Mouse (Mus musculus) adrenal gland, adult 18-20 months (tissue): ENCODE measurements at regions not wholly inside any gene's neighbourhood (a gene's known extent, or its start where the extent isn't known, plus 50 kb on each side); places are given as distances from the start of the nearest gene placed in this dataset.

Experiments used
- DNase-seq, 2 experiments: peaks; one replicate each; pipeline ENCODE4 v3.0.0; 2021 to 2022; ENCODE audit warnings: low spot score in 2 of 2

DNA sequence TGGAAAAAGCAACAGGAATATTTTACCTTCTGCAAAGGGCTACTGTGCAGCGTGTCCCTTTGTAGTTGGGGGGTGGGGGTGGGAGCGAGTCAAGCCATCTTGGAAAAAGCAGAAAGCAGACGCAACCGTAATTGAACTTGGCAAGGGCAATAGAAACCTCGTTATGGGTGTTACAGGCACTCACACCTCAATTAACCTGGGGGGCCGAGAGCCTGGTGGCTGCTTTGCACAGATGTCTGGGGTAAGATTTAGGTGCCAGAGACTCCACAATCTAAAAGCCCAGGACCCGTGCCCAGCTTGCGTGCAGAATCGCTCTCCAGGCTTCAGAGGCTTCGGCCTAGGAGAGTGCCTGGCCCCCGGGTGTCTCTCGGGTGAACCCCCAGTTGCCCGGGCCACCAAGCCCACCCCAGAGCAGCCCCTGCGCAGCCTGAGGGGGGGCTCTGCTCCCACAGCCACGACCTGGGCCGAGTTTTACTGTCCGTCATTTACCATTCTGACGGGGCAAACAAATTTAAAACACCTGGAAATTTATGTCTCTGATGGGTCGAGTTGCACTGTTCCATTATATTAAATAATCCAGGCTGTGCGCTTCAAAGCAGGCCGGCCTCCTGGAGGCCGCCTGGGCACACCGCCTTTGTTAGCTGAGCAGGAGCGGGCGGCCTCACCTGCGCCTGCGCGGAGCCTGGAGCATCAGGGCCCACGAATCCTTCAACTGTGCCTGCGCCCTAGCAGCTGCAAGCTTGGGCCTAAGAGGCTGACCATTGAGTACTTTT lies 212.4 kb downstream of the Srbd1 start:
- no peak for DNase-seq

GRCm38 (mm10) chr17:85931955-85932354 lies 213.0 kb downstream of the Srbd1 start:
- DNase-seq = no peak

DNA sequence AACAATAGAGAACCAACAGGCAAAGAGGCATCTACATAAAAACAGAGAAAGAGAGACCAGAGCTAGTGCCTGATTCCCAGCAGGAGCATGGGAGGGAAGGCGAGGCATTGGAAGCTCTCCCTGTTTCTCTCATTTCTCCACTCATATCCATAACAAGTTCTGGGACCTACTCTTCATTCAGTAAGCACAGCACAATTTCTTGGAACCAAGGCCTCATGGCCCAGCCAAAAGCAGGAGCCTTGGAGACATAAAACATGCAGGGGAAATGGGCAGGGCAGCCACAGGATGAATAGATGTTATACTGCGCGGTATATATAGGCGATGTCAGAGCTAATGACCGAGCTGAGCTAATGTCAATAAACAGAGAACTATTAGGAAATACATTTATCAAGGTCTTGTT lies 214.2 kb downstream of the Srbd1 start:
- no peak for DNase-seq

DNA sequence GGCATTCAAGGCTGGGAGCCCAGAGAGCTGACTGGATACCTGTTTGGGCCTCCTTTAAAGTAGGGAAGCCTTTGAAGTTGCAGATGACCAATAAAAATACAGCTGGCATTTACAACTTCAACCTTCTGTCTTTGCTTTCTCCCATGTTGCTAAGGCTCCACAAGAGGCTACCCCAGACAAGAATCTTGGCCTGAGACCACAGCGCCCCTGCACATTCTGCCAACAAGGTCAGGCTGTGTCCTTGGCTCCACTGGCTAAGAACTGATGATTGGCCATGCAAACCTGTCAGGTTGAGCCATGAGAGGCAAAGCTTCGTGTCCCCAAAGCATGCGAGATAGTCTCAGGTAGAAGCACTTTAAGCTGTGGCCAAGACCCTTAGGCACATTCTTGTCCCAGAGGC lies 214.6 kb downstream of the Srbd1 start:
- DNase-seq = no peak

- DNase-seq = no peak
Observed at GRCm38 (mm10) chr17:85929699-85930286, 215.2 kb downstream of the Srbd1 start.

DNA sequence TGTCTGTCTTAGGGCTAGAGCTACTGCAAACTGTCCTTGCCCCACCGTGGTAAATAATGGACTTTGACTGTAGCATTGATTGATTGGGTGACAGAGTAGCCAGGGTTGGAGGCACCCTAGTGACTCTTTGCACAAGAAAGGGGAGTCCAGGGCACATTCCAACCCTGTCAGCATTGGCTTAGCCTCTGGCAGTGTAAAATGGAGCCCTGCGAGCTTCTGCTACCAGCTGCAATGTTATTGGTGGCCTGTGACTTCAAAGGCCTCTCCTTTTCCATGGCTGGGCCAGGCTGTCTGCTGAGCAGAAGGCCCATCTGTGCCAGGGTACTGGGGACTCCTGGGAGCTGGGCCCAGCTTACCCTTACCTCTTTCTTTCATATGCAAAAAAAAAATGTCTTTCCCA lies 216.4 kb downstream of the Srbd1 start:
- no peak for DNase-seq

- DNase-seq = no peak
Observed at GRCm38 (mm10) chr17:85927261-85927660, 217.7 kb downstream of the Srbd1 start.

DNA sequence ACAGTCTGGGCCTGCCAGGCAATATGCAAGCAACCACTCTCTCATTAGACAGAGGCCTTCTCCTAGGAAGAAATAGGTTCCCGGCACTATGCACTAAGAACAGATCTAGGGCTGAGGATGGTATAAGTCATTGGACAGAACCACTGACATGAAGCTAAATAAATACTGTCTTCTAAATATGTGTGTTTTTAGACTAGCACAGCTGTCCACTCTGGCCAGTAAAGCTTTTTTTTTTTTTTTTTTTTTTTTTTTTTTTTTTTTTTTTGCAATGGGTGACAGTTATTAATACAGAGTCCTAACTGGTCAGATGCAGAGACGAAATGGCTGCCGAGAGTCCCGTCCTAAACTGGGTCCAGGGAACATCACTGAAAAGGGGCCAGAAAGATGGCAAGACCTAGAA lies 218.9 kb downstream of the Srbd1 start:
- DNase-seq = no peak

DNA sequence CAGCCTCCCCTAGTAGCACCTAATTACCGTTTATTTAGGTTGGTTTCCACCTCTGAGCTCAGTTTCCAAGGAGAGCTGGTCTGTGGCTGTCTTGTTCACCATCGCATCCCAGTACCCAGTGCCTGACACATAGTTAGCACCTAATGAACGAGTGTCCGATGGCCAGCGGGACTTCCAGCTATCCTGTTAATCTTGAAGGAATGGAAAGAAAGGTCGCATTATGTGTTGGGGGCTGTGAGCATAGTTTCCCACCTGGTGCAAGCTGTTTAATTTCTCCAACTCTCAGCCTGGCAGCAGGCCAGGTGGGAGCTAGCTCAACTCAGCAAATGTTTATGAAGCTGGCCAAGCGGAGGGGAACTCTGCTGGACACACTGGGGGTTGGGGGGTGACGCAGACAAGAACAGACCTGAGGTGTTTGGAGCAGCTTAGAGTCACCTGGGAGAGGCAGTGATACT lies 223.7 kb downstream of the Srbd1 start:
- DNase-seq = no peak

DNA sequence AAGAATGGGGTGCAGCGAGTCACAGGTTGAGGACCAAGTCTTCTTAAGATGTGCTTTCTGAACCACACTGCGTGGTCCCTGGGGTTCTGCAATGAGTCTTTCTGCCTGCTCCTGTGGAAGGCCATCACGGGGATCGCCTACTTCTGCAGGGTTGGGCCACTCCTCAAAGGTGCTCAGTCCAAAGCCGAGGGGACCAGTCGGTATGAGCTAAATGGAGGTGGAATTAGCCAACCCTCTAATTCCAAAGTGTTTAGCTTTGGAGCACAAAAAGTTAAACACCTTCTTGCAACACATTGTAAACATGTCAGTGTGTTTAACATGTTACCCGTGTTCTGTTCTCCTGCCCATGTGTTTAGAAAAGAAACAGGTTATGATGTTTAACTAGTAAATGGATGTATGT lies 225.1 kb downstream of the Srbd1 start:
- DNase-seq = no peak

DNA sequence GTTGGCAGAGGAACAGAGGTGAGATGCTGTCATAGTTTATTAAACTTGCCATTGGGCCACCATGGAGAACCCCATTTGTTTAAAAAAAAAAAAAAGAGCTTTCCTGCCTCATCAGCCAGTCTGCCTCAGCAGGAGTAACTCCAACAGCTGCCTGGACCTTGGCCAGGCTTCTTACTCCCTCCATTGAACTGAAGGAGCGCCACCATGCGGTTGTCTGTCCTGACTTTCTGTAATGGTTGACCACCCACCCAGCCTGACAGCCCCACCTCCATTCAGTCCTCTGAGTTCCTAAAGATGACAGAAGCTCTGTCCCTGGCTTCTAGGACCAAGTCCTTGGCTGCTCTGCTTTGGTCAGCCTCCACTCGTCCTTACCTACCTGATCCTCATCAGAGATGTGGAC lies 227.8 kb upstream of the Six2 start:
- DNase-seq = no peak

DNA sequence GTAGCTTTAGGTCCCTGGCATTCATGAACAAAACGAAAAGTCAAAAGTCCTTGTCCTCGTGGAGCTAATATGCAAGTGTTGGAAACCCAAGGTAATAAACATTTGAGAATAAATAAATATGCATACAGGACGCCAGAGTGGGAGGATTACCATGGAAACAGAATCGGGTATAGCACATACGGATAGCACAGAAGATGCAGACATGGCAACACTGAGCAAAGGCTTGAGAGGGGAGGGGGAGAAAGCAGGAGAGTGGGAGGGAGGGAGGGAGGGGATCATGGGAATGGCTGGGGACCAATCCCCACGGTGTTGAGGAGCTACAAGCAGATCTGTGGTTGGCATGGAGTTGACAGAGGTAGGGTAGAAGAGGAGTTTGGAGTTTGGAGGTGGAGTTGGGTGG lies 226.0 kb upstream of the Six2 start:
- DNase-seq = no peak

DNA sequence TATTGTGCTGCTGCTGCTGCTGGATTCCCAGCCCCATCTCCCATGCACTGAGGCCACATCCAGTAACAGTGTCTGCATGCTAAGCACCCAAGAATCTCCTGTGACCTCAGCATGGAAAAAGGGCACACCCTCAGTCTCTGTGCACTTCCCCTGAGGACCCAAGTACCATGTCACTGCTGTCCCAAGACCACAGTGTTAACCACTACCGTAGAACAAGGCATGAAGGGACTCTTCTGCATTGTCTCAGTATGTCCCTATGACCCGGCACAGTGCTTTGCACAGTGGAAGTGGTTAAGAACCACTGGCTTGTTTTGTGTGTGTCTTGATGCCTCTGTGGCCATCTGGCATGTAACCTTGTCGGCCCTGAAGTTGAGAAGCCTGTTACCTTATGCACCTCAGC lies 220.6 kb upstream of the Six2 start:
- DNase-seq = no peak

DNA sequence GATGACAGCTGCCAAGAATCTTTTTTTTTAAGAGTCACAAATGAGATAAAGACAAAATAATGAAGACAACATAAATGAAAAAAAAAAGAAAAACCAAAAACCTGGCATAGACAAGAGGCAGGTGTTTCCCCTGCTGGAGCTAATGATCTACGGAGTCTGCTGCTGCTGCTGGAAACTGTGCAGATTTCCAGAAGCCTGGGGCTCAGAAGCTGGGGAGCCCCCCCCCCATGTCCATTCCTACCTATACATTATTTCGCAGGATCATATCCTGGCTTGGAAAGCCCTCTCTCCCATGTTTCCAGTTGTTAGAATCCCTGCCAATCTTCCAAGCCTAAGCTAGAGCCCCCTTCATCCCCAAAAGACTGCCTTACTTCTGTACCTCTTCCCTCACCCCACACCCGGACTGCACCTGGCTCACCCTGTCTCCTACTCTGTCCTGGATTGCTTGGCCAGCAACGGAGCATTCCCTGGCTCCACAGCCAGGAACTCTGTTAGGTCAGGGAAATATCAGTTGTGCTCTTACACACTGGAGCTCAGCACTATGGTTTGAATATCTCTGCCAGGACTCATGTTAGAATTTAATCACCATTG lies 218.6 kb upstream of the Six2 start:
- DNase-seq = no peak

DNA sequence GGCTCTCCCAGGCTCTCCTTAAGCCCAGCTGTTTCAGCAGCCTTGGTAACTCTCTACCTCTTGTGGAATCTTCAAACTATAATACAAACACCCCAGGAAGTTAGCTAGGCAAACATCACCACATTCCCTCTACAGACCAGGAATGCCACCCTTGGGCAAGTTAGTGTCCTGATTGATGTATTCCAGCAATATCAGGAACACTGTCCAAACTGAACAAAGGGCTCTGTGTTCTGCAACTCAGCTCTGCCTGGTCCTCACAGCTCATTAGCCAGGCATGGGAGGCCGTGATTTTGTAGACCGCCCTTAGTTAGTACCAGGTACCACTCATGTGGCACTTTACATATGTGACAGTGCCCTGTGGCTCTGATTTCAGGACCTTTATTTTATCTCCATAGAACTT lies 214.5 kb upstream of the Six2 start:
- DNase-seq = no peak

- no peak for DNase-seq
Observed at GRCm38 (mm10) chr17:85899096-85899495, 211.0 kb upstream of the Six2 start.

GRCm38 (mm10) chr17:85895978-85896377 lies 207.9 kb upstream of the Six2 start:
- DNase-seq = no peak

DNA sequence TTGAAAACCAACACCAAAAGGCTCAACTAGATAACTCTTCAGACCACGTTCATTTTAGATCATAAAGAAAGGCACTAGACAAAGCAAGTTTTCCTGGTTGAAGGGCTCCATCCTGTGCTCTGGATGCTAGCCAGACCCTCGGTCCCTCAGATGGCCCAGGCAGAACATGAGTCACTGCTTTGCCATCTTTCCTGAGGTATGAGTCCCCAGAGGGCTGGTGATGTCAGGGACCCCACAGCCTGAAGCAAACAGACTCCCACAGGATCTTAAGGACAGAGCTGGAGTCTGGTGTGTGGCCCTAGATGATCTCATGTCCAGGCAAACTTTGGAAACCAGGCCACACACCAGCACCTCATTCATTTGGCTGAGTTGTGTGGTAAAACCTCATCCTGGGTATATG lies 203.2 kb upstream of the Six2 start:
- no peak for DNase-seq

GRCm38 (mm10) chr17:85889746-85890532 lies 201.9 kb upstream of the Six2 start:
- no peak for DNase-seq

DNA sequence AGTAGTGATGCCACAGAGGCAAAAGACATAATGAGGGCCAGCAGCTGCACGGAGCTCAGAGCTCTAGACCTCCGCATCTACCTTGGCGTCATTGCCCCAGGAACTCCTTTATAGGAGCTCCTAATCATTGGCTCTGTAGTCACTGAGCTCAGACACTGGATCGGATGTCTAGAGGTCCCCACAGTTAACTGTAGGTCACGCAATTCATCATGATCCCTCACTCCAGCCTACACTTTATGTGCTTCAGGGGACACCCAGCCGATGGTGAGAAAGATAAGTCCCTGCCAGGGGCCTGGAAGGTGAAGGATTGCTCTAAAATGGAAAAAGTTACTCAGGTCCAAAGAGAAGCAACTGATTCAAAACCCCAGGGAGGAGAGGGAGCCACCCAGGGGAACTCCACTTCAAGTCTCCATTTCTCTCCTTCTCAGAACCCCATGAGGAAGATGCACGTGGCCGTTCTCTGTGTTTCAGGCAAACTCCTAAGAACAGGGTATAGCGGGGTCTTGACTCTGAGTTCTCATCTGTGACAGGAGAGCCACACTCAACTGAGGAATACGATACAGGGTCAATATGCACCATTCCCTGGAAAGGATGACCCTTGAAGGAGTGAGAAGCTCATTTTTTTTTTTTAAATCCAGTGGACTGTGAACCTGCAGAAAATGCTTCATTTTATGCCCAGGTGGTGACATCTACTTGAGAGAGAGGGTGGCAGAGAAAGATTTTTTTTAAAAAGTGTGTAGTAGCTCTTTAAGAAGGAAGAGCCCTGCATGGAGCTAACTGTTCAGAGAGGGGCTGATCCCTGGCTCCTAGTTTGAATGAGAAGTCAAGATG lies 200.7 kb upstream of the Six2 start:
- DNase-seq = no peak

GRCm38 (mm10) chr17:85886675-85887074 lies 198.6 kb upstream of the Six2 start:
- no peak for DNase-seq
